Mouse (Mus musculus) liver, adult 2 months (tissue): ENCODE results near the gene Slc39a9.

Source experiments
- CTCF ChIP-seq: fragments of 200-500 bp; IDR thresholded peaks from 2 replicates; pipeline ENCODE4 v1.5.1; 2011; ENCODE audit warnings: low read depth, low read length, control low read depth
- POLR2A ChIP-seq: fragments of 200-500 bp; IDR thresholded peaks from 2 replicates; pipeline ENCODE4 v1.6.1; 2011; ENCODE audit warnings: low read length, control low read depth; ENCODE audit not compliant: insufficient read depth; ENCODE audit errors: extremely low read depth

- TF ChIP-seq POLR2A (no peak), CTCF (no peak)
Observed at GRCm38 (mm10) chr12:80615371-80616257, 28.1 kb upstream of the Slc39a9 start.
